Mouse (Mus musculus) MEL (cell line): Measurements from ENCODE around the gene Mucl1. TPM values are rescaled to one million over a fixed set of nuclear protein-coding genes. Genes with fewer than 3 reads are reported as not detected.
"Not testable (repeated sequence)": the region's sequence is repeated elsewhere in the genome, so short reads cannot be mapped to it uniquely, and the experiment has no call there.

Experiments
- DNase-seq: peaks from one replicate; pipeline ENCODE4 v3.0.0; 2011; ENCODE audit warnings: low read depth, low spot score
- H3K27ac ChIP-seq: 2 replicates; pipeline ENCODE4 v1.5.1; 2012; ENCODE audit warnings: low read depth, mild to moderate bottlenecking, control low read depth, low read length, moderate library complexity; ENCODE audit not compliant: control insufficient read depth
- H3K27me3 ChIP-seq, 2 experiments: fragments of 150-350 bp in 1 of 2; sonication (generic) in 1 of 2; 2 replicates each; pipeline ENCODE4 v1.6.1; 2012; ENCODE audit warnings: low read length in 2 of 2, mild to moderate bottlenecking in 2 of 2, improper control_type of control experiment in 1 of 2, moderate library complexity in 1 of 2; ENCODE audit not compliant: insufficient read depth in 2 of 2, control insufficient read depth in 1 of 2
- H3K36me3 ChIP-seq, 2 experiments: 2 replicates each; pipeline ENCODE4 v1.6.1; 2012 to 2014; ENCODE audit warnings: low read length in 2 of 2, improper control_type of control experiment in 1 of 2, inconsistent platforms in 1 of 2, mild to moderate bottlenecking in 1 of 2; ENCODE audit not compliant: insufficient read depth in 2 of 2, control insufficient read depth in 1 of 2
- H3K4me1 ChIP-seq, 2 experiments: fragments of 150-350 bp in 1 of 2; sonication (generic) in 1 of 2; 2 replicates each; pipeline ENCODE4 v1.6.1; 2012; ENCODE audit warnings: low read length in 2 of 2, improper control_type of control experiment in 1 of 2, mild to moderate bottlenecking in 1 of 2; ENCODE audit not compliant: insufficient read depth in 2 of 2, control insufficient read depth in 1 of 2
- H3K4me3 ChIP-seq, 2 experiments: fragments of 150-350 bp in 1 of 2; sonication (generic) in 1 of 2; 2 replicates each; pipeline ENCODE4 v1.5.1; 2012; ENCODE audit warnings: low read depth in 2 of 2, low read length in 2 of 2, mild to moderate bottlenecking in 2 of 2, moderate library complexity in 2 of 2, control low read depth in 1 of 2, improper control_type of control experiment in 1 of 2; ENCODE audit not compliant: control insufficient read depth in 1 of 2, insufficient read depth in 1 of 2
- H3K79me2 ChIP-seq: 2 replicates; pipeline ENCODE4 v1.6.1; 2012; ENCODE audit warnings: mild to moderate bottlenecking, low read length, moderate library complexity; ENCODE audit not compliant: control insufficient read depth, poor library complexity, insufficient read depth
- H3K9ac ChIP-seq: 2 replicates; pipeline ENCODE4 v1.6.1; 2012; ENCODE audit warnings: low read depth, mild to moderate bottlenecking, control low read depth, low read length, moderate library complexity; ENCODE audit not compliant: control insufficient read depth, poor library complexity, severe bottlenecking
- H3K9me3 ChIP-seq: fragments of 150-350 bp; sonication (generic); replicated peaks from 2 replicates; pipeline ENCODE4 v1.6.1; 2012; ENCODE audit warnings: mild to moderate bottlenecking, low read length, improper control_type of control experiment, moderate library complexity; ENCODE audit not compliant: insufficient read depth
- BHLHE40 ChIP-seq: IDR thresholded peaks from 2 replicates; pipeline ENCODE4 v1.6.1; 2012; ENCODE audit warnings: low read depth, mild to moderate bottlenecking, inconsistent platforms, low read length, improper control_type of control experiment, borderline replicate concordance
- CTCF ChIP-seq, 3 experiments: IDR thresholded peaks in 2 of 3; conservative IDR thresholded peaks in 1 of 3; 2 replicates each; pipeline ENCODE4 v1.5.1; 2011 to 2012; ENCODE audit warnings: low read length in 3 of 3, low read depth in 2 of 3, mild to moderate bottlenecking in 2 of 3, improper control_type of control experiment in 1 of 3, inconsistent platforms in 1 of 3, mixed read lengths in 1 of 3, moderate library complexity in 1 of 3; ENCODE audit not compliant: control insufficient read depth in 1 of 3, insufficient read depth in 1 of 3, poor library complexity in 1 of 3, severe bottlenecking in 1 of 3
- E2F4 ChIP-seq: IDR thresholded peaks from 2 replicates; pipeline ENCODE4 v1.6.1; 2011; ENCODE audit warnings: low read depth, low read length, improper control_type of control experiment, borderline replicate concordance
- ELF1 ChIP-seq: IDR thresholded peaks from 2 replicates; pipeline ENCODE4 v1.6.1; 2014; ENCODE audit warnings: low read depth, mild to moderate bottlenecking, inconsistent platforms, low read length, improper control_type of control experiment, moderate library complexity
- EP300 ChIP-seq, 2 experiments: IDR thresholded peaks; 2 replicates each; pipeline ENCODE4 v1.6.1; 2011; ENCODE audit warnings: improper control_type of control experiment in 2 of 2, low read length in 2 of 2, low read depth in 1 of 2, mild to moderate bottlenecking in 1 of 2
- ETS1 ChIP-seq: IDR thresholded peaks from 2 replicates; pipeline ENCODE4 v1.6.1; 2012; ENCODE audit warnings: low read depth, mild to moderate bottlenecking, inconsistent platforms, low read length, improper control_type of control experiment, moderate library complexity
- GATA1 ChIP-seq: IDR thresholded peaks from 2 replicates; pipeline ENCODE4 v1.6.1; 2011; ENCODE audit warnings: low read depth, low read length, improper control_type of control experiment
- JUND ChIP-seq: IDR thresholded peaks from 2 replicates; pipeline ENCODE4 v1.6.1; 2011; ENCODE audit warnings: low read depth, mild to moderate bottlenecking, improper control_type of control experiment, low read length
- MAFK ChIP-seq: IDR thresholded peaks from 2 replicates; pipeline ENCODE4 v1.6.1; 2011; ENCODE audit warnings: low read depth, mild to moderate bottlenecking, low read length, improper control_type of control experiment, borderline replicate concordance
- MAX ChIP-seq: IDR thresholded peaks from 2 replicates; pipeline ENCODE4 v1.6.1; 2011; ENCODE audit warnings: low read length, improper control_type of control experiment
- RAD21 ChIP-seq: IDR thresholded peaks from 2 replicates; pipeline ENCODE4 v1.6.1; 2011; ENCODE audit warnings: mild to moderate bottlenecking, low read depth, low read length, improper control_type of control experiment
- SMC3 ChIP-seq: IDR thresholded peaks from 2 replicates; pipeline ENCODE4 v1.6.1; 2011; ENCODE audit warnings: low read depth, low read length, improper control_type of control experiment
- TAL1 ChIP-seq: IDR thresholded peaks from 2 replicates; pipeline ENCODE4 v1.6.1; 2012; ENCODE audit warnings: mild to moderate bottlenecking, inconsistent platforms, low read length, moderate library complexity, mixed read lengths
- TBP ChIP-seq: IDR thresholded peaks from 2 replicates; pipeline ENCODE4 v1.8.0; 2011; ENCODE audit warnings: low read depth, low read length, improper control_type of control experiment
- TCF12 ChIP-seq: IDR thresholded peaks from 2 replicates; pipeline ENCODE4 v1.6.1; 2014; ENCODE audit warnings: low read depth, mild to moderate bottlenecking, inconsistent platforms, low read length, improper control_type of control experiment, moderate library complexity
- USF2 ChIP-seq, 2 experiments: IDR thresholded peaks; 2 replicates each; pipeline ENCODE4 v1.6.1; 2011 to 2012; ENCODE audit warnings: improper control_type of control experiment in 2 of 2, low read length in 2 of 2, borderline replicate concordance in 1 of 2, inconsistent platforms in 1 of 2, low read depth in 1 of 2, mild to moderate bottlenecking in 1 of 2; ENCODE audit not compliant: insufficient read depth in 1 of 2
- ZC3H11A ChIP-seq: IDR thresholded peaks from 2 replicates; pipeline ENCODE4 v1.6.1; 2012; ENCODE audit warnings: low read depth, mild to moderate bottlenecking, inconsistent platforms, low read length, improper control_type of control experiment
- ZKSCAN1 ChIP-seq: IDR thresholded peaks from 2 replicates; pipeline ENCODE4 v1.6.1; 2012; ENCODE audit warnings: low read depth, mild to moderate bottlenecking, inconsistent platforms, low read length, improper control_type of control experiment, moderate library complexity
- ZMIZ1 ChIP-seq: IDR thresholded peaks from 2 replicates; pipeline ENCODE4 v1.6.1; 2012; ENCODE audit warnings: low read depth, mild to moderate bottlenecking, inconsistent platforms, low read length, improper control_type of control experiment, moderate library complexity
- polyA plus RNA-seq, 2 experiments: library from polyadenylated mRNA; stranded (reverse) in 1 of 2; unstranded in 1 of 2; fragments of >175 nt in 1 of 2; fragments of >200 nt in 1 of 2; gene quantifications; 2 replicates each; pipeline versions ENCODE4 v1.2.1 to v1.2.4; 2012; ENCODE audit warnings: low replicate concordance in 2 of 2, low read depth in 1 of 2; ENCODE audit not compliant: insufficient read length in 2 of 2, insufficient read depth in 1 of 2, missing spikeins in 1 of 2
- total RNA-seq: library from RNA; depleted of rRNA; stranded (reverse); fragments of 300-350 nt; gene quantifications from 2 replicates; pipeline ENCODE4 v1.2.3, GENCODE M21; 2012; rRNA removed

Mucl1 gene
- total RNA-seq = not detected in 2 replicates
- polyA plus RNA-seq = not detected

- H3K36me3 ChIP-seq = no peaks in the 10 kb centered on the region
- H3K4me3 ChIP-seq = no peak within 1 kb of the TSS
- no peaks in the 10 kb centered on the region for H3K27me3 ChIP-seq
- no peaks in the 10 kb centered on the region for H3K4me1 ChIP-seq
- no peak for DNase-seq
- H3K9me3 ChIP-seq = no peaks in the 10 kb centered on the region
- no peak within 1 kb of the TSS for H3K27ac ChIP-seq
- TF ChIP-seq E2F4 = no peak
- no peak for TF ChIP-seq BHLHE40
- no peak for TF ChIP-seq ZMIZ1
- no peak for TF ChIP-seq ETS1
- no peak for TF ChIP-seq ZKSCAN1
- TF ChIP-seq MAX = no peak
- no peak for TF ChIP-seq JUND
- no peak for TF ChIP-seq USF2 (IDR thresholded peaks at IDR 0.05; ENCODE audit: borderline replicate concordance in 1 of 2, insufficient read depth in 1 of 2, low read depth in 1 of 2, low read length in 2 of 2)
- no peak for TF ChIP-seq TAL1
- TF ChIP-seq TCF12 = no peak
- TF ChIP-seq ELF1 = no peak
- no peak for TF ChIP-seq GATA1
- no peaks in the 10 kb centered on the region for H3K79me2 ChIP-seq
- H3K9ac ChIP-seq = no peak within 1 kb of the TSS
Measured at GRCm38 (mm10) chr15:103755369-103755768, at the start of gene Mucl1. Mucl1 (minus strand) TSS chr15:103755469.

- not testable (repeated sequence) for H3K9me3 ChIP-seq, H3K4me3 ChIP-seq, H3K27ac ChIP-seq, H3K27me3 ChIP-seq, H3K4me1 ChIP-seq, H3K9ac ChIP-seq, H3K36me3 ChIP-seq, H3K79me2 ChIP-seq
- TF ChIP-seq RAD21 (peak; percentile 48), SMC3 (peak; percentile 56), CTCF (IDR thresholded peaks at IDR 0.05 in 2 of 3, conservative IDR thresholded peaks at IDR 0.05 in 1 of 3; ENCODE audit: control insufficient read depth in 1 of 3, insufficient read depth in 1 of 3, low read depth in 2 of 3, low read length in 3 of 3, poor library complexity in 1 of 3, severe bottlenecking in 1 of 3) (peak; percentile 24 to 43 (median 38); a peak in 5 of 6 replicates), ZC3H11A (0 out of 2 replicates have a peak, but pooled peaks have one; percentile 28)
- DNase-seq = peak; percentile 32
Measured at GRCm38 (mm10) chr15:103766836-103767235, 11.6 kb upstream of the Mucl1 start.

- not testable (repeated sequence) for H3K4me1 ChIP-seq, H3K36me3 ChIP-seq, H3K9me3 ChIP-seq, H3K27me3 ChIP-seq, H3K79me2 ChIP-seq, H3K27ac ChIP-seq, H3K9ac ChIP-seq, H3K4me3 ChIP-seq
- peak; percentile 67 for DNase-seq
- 0 out of 2 replicates have a peak, but pooled peaks have one; percentile 18 for TF ChIP-seq MAFK
- peak in 1 of 2 experiments; percentile 15; a peak in 1 of 4 replicates for TF ChIP-seq EP300 (IDR thresholded peaks at IDR 0.05; ENCODE audit: low read depth in 1 of 2, low read length in 2 of 2)
- 0 out of 2 replicates have a peak, but pooled peaks have one; percentile 38 for TF ChIP-seq TCF12
- 0 out of 2 replicates have a peak, but pooled peaks have one; percentile 26 for TF ChIP-seq GATA1
- peak; percentile 94 for TF ChIP-seq TBP
Measured at GRCm38 (mm10) chr15:103716861-103717260, 38.4 kb downstream of the Mucl1 start.
